Mouse (Mus musculus): Measurements from ENCODE around the gene Kif1c.

Kif1c gene

GRCm38 (mm10) chr11:70697376-70697775 lies 3.0 kb upstream of the Kif1c start:
- DNase-seq (ENCODE audit: low spot score), result no peak

- no peak for DNase-seq (ENCODE audit: low spot score)
These were observed 1.3 kb upstream of the Kif1c start for GRCm38 (mm10) chr11:70699051-70699450.

- peak; percentile 69 for DNase-seq (ENCODE audit: low spot score)
These were observed 265 bp downstream of the Kif1c start for GRCm38 (mm10) chr11:70700613-70701012.

- no peak for DNase-seq (ENCODE audit: low spot score)
These were observed 1.0 kb downstream of the Kif1c start for GRCm38 (mm10) chr11:70701221-70701955.

- DNase-seq (ENCODE audit: low spot score), result no peak
These were observed 1.8 kb downstream of the Kif1c start for GRCm38 (mm10) chr11:70701984-70702733.

GRCm38 (mm10) chr11:70702781-70703180 lies 2.4 kb downstream of the Kif1c start:
- DNase-seq (ENCODE audit: low spot score), result no peak

GRCm38 (mm10) chr11:70706127-70706526 lies 5.8 kb downstream of the Kif1c start:
- DNase-seq (ENCODE audit: low spot score), result no peak

- peak; percentile 49 for DNase-seq (ENCODE audit: low spot score)
These were observed 10.7 kb downstream of the Kif1c start for GRCm38 (mm10) chr11:70711026-70711425.

GRCm38 (mm10) chr11:70713222-70713621 lies 12.9 kb downstream of the Kif1c start:
- DNase-seq (ENCODE audit: low spot score), result no peak

- DNase-seq (ENCODE audit: low spot score), result no peak
These were observed 15.5 kb downstream of the Kif1c start for GRCm38 (mm10) chr11:70715832-70716231.

- DNase-seq (ENCODE audit: low spot score), result no peak
These were observed 18.1 kb downstream of the Kif1c start for GRCm38 (mm10) chr11:70718481-70718880.

- no peak for DNase-seq (ENCODE audit: low spot score)
These were observed 20.2 kb downstream of the Kif1c start for GRCm38 (mm10) chr11:70720567-70720966.

- DNase-seq (ENCODE audit: low spot score), result no peak
These were observed 20.7 kb downstream of the Kif1c start for GRCm38 (mm10) chr11:70721072-70721471.

- DNase-seq (ENCODE audit: low spot score), result no peak
These were observed 24.4 kb downstream of the Kif1c start for GRCm38 (mm10) chr11:70724706-70725105.

- DNase-seq (ENCODE audit: low spot score), result no peak
These were observed 26.2 kb downstream of the Kif1c start for GRCm38 (mm10) chr11:70726585-70726984.

GRCm38 (mm10) chr11:70727385-70727784 lies 27.0 kb downstream of the Kif1c start:
- DNase-seq (ENCODE audit: low spot score), result no peak

GRCm38 (mm10) chr11:70730427-70731038 lies 30.2 kb downstream of the Kif1c start:
- DNase-seq (ENCODE audit: low spot score), result no peak

- peak; percentile 53 for DNase-seq (ENCODE audit: low spot score)
These were observed 30.8 kb downstream of the Kif1c start for GRCm38 (mm10) chr11:70731178-70731577.

- DNase-seq (ENCODE audit: low spot score), result no peak
These were observed 32.9 kb downstream of the Kif1c start for GRCm38 (mm10) chr11:70733256-70733655.

- DNase-seq (ENCODE audit: low spot score), result no peak
These were observed 37.4 kb downstream of the Kif1c start for GRCm38 (mm10) chr11:70737749-70738148.

GRCm38 (mm10) chr11:70741603-70742002 lies 41.3 kb downstream of the Kif1c start:
- DNase-seq (ENCODE audit: low spot score), result no peak

GRCm38 (mm10) chr11:70742117-70742516 lies 41.8 kb downstream of the Kif1c start:
- peak; percentile 35 for DNase-seq (ENCODE audit: low spot score)

Measured in layer of hippocampus, adult 11-12 months (tissue).